Mouse (Mus musculus) embryo, embryonic 10.5 days (tissue): ENCODE measurements around the gene Fam78b.

Experiments used
- DNase-seq: peaks from one replicate; pipeline ENCODE4 v3.0.0-alpha.2; 2015; ENCODE audit warnings: low spot score

The Fam78b gene

DNA sequence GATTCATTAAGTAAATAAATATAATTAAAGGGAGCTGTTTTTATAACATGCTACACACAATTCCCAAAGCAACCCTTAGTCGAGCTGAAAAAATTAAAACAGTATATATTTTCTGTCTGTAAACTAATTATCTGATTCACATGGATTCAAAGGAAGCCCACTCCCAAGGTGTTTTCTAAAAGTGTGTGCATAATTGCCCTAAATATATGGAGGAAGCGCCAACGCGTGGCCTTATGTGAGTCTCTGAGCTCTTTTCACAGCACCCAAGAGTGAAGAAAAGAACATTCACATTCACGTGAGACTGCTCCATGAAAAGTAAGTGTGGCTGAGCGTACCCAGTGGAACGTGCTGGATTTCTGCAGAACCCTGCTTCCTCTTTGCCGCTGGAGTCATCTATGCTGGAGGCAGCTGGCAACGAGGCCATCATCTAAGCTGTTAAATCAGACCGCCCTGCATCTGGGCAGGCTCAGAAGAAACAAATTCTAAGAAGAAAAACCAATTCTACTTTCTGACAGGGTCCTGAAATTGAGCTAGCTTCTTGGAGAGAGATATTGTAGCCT, 93.5 kb downstream of the Fam78b start:
- no peak for DNase-seq

DNA sequence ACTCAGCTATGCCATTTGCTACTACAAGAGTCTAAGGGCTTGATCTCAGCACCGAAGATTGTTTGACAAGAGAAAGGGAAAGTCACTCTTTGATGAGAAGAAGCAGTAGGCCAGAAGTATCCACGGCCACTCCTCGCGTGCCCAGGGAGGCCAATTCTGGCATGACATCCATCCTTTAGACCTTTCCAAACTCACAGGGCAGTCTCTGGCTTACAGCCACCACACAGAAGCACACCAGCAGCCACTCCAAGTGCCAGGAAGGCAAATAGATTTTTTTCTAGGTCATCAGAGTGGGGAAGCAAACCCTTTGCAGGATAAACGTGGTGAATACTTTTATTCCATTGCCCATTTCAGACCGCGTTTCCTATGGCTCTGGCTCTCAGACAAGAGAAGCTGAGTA, 97.5 kb downstream of the Fam78b start:
- DNase-seq, result no peak

DNA sequence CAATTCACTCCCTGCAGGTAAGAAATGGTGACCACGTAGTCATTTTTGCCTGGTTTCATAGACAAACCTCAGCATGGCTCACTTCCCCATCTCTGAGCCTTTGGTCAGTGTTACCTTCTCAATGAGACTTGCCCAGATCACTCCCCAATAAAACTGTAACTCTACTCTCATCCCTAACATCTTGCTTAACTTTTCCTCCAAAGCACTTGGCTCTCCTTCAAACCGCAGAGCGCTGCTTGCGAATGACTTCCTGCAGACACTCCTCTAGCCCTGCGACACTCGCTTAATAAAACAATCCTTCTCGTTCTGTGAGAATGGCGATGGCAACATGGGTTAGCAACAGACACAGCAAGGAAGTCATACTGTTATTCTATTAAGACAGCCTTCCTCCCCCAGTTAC, 100.8 kb downstream of the Fam78b start:
- no peak for DNase-seq

DNA sequence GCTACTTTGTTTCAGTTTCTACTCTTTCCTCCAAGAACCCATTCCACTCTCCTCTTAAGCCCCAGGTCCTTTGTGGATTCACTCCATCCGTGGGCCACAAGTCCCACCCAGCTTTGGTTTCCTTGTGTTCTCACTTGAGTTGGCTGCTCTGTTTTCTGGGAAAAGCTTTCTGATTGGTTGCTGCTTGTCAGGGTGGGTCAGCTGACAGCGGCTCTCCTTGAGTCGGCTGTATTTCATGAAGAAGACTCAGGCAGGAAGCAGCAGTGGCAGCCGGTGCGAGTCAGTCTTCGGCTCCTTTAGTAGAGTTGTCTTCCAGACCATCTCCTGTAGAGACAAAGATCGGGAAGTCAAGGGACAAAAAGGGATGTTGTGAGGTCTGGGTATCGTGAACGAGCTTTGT, 101.3 kb downstream of the Fam78b start:
- DNase-seq, result no peak

DNA sequence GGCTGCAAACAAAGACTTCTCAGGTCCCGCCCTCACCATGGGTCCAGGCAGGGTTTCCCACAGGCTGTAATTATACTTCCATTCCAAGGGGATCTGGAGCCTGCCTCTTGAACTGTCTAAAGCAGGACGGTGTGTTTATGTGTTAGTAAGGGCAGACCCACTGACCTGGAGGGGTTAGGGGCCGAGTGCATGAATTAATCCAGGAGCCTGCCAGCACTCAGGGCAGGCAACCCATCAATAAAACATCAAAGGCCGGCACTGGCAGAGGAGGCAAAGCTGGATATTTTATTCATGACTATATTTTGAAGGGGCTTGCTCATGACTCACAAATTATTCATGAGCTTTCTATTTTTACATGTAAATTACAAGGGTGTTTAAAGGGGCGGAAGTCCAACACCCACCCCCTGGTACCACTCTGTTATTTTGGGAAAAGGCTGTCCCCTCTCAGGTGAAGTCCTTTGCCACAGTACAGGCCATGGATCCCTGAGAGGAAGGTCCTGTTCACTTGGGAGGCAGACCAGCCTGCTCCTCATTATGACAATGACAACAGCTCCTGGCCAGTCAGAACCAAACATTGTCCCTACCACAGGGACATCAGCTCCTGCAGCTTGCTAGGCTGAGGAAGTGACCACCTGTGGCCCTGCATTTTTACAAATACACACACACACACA, 103.9 kb downstream of the Fam78b start:
- peak; percentile 26 for DNase-seq

DNA sequence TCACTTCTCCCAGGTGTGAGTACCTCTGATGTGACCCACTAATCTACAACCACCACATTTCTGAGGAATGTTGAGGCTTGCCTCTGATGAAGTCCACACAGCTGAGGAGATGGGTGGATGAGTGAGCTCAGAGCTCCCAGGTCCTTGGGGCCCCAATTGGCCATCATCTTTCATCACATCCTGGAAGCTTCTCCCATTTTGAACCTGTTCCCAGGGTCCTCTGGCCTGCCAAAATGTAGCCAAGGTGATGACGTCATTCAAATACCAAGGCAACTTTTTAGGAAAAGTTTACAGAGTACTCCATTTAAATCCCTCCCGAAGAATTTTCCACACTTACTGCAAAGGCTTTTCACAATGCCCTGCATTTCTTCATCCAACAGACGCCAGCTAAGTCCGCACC, 104.7 kb downstream of the Fam78b start:
- DNase-seq, result no peak

DNA sequence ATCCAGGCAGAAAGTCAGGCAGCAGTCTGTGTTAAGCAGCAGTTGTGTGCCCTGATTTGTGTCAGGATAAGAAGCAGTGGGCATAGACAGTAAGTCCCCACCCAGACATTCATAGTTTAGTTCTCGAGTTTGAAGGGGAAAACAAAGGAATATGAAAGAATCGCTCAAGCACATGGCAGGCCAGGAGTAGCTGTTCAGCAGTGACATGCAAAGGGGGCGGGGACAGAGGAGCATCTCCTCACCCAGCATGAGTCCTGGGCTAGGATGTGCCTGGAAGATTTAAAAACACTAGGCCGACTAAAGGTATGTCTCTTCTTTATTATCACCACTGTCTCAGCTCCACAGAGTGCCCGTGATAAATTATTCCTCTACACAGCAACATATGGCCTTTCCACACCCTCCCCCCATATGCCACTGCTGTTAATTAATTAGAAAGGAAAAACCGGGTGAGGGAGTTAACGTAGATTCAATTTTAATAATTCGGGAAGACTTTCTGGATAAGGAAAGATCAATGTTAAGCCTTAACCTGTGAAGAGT, 107.8 kb downstream of the Fam78b start:
- no peak for DNase-seq

DNA sequence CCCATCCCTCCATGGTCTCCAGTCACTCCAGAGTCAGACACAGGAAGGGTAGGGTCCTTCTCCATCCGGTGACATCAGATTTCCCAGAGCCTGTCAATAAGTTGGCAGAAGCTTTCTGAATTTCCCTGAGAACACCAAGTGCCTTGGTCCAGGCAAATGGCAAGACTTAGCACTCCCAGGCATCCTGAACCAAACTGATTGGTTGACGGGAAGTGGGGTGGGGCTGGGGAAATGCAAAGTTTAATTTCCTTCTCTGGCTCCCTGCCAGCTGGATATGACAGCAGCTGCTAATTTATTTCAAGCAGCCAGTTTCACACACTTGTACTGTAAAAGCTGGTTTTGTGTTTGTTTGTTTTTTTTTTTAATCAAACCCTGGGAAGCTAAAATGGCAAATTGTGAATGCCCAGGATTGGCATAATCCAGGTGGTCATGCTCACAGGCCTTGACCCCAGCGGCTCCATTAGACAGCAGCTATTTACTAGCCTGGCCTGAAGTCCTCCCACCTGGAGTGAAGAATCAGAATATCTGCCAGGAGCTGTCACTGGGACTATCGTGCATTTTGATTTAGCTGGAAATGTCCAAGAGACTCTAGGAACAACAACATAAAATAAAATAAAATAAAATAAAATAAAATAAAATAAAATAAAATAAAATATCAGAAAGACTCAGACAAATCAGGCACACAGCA, 113.3 kb downstream of the Fam78b start:
- DNase-seq, result no peak

DNA sequence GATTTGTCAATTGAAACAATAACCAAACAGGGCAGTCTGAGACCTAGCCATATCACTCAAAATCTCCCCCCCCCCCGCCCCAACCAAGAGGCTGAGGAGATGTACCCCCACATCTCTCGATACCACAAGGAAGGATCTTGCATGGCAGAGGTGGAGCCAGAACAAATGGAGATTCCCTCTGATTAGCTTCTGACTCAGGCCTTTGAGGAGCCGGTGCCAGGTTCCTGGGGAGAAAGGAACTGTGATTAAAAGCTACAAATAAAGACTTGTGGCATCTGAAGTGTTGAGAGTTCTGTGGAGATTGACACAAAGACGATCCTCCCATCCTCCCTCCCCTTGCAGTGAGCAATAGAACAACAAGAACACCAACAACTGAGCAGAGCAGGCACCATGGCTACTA, 113.9 kb downstream of the Fam78b start:
- no peak for DNase-seq

DNA sequence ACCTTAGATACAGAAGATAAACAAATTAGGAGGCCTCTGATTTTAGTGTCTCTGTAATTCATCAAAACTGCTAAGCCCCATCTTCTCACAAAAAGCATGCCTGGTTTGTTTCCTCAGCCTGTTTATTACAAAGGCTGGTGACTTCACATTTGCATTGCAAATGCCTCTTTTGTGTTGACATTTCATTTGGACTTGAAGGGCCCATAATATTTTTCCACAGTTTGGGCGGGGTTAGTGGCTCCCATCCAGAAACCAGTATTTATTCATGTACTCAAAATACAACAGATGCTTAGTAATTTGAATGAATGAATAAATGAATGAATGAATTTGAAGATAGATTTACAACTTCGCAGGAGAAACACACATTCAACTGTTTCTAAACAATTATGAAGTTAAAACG, 115.5 kb downstream of the Fam78b start:
- no peak for DNase-seq

DNA sequence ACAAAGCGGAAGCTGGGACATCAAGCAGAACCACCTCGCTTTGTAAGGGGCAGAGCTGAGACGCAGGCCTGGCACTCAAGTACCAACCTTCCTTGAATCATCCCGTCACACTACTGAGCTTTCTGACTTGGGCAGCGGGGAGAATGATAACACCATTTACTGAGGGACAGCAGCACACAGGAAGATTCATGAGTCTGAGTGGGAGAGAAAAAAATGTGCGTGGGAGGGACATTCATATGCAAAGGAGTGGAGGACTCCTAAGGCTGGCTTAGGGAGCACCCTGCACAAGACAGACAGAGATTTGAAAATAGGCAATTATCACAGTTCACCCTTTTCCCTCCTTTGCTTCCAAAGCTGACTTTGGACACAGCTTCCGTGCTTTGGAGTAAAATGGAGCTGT, 117.8 kb downstream of the Fam78b start:
- DNase-seq, result no peak

DNA sequence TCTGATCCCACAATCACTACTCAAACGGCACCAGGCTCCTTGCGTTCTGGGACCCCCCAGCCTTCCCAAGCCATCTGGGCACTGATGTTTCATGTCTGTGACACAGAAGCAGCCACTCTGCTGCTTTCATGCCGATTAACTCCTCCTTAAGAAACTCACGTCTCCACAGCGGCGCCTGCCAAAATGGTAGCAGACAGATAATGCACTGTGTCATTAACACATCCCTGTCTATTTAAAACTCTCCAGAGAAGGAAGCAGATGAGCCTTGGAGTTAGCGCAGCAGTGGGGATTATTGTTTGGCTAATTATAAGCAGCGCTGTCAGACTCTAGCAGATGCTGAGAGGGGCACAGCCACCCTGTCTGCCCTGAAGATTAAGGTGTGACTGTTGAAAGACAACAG, 118.2 kb downstream of the Fam78b start:
- no peak for DNase-seq

DNA sequence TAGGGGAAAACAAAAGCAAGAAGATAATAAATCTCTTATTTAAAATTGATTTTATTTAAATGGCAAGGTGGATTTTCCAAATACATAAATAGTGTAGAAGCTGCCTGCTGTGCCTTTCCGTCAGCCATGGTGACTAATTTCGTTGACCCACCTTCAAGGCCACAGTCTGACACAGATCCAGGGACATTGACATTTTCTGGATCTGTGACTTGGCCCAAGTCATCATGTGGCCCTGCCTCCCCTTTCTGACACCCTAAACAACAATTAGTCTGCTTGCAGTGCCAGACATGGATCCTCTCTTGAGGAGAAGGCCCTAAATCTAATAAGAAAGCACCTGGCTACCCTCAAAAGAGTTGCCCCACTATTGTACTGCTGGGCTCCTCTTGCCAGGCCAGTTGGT, 121.2 kb downstream of the Fam78b start:
- no peak for DNase-seq

DNA sequence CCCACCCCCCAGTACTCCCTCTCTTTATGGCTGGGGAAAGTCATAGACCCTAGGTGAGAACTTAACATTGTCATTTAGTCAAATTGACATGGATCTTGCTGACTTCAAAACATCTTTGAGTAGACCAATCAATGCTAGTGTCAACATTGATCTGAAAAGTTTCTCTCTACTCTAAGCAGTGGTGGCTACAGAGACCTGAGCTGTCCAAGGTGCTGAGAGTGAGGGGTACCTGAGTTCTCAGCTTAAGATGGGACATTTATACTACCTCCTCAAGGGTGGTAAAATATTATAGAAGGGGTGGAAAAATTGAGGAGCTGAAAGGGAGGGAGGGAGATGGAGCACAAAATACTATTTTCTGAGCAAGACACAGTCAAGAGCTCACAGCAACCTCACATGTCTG, 122.3 kb downstream of the Fam78b start:
- peak; percentile 55 for DNase-seq

DNA sequence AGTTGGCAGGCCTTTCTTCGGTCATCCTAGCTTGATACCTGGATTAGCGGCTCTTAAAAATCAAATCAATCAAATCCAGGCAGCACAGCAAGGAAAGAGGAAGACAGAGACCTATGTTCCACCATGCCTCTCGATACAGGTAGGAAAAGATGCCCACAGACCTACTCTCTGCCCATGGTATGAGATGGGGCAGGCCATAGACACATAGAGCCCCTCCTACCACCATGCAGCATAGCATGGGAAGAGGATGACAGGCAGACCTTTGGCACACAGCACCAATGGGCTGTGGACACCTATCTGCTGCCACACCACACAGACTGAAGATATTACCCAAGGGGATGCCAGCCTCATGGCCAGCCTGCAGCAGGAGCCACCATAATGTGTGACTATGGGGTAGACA, 124.7 kb downstream of the Fam78b start:
- no peak for DNase-seq

DNA sequence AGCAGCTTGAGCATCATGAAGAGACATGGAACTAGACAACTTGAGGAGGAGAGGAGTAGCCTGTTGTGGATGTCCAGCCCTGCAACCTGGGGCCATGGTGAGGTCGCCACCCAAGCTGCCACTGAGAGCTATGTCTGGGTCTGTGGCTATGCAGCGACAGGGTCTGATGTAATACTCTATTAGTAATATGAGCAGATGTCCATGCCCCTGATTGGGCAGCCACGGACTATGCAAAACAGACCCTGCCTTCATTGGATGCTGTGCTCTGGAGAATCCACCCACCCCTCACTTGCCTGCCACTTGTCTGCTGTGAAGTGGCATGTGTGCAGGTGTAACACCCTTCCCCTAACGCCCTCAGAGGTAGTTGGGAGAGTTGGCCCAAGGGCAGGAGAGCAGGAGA, 125.1 kb downstream of the Fam78b start:
- DNase-seq, result no peak

DNA sequence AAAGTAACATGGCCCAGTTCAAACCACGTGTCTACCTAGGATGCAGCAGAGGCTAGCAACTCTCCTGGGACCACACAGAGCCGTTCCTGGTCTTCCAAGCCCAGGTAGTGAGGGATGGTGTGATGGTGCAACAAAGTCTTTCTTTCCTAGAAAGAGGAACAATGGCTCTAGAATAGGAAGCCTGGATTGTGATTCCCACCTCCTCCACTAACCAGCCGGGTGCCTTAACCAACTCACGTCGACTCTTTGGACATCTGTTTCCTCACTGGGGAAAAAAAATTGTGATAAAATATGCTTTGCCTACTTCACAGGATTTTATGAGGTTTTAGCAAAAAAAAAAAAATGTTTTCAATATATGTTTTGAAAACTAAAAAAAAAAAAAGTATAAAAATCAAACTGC, 134.5 kb downstream of the Fam78b start:
- DNase-seq, result no peak
